Mouse (Mus musculus) cerebellum, adult 11-12 months (tissue): ENCODE results near the gene Fhdc1.

Experiments
- DNase-seq: peaks from one replicate; pipeline ENCODE4 v3.0.0; 2022

The Fhdc1 gene

DNA sequence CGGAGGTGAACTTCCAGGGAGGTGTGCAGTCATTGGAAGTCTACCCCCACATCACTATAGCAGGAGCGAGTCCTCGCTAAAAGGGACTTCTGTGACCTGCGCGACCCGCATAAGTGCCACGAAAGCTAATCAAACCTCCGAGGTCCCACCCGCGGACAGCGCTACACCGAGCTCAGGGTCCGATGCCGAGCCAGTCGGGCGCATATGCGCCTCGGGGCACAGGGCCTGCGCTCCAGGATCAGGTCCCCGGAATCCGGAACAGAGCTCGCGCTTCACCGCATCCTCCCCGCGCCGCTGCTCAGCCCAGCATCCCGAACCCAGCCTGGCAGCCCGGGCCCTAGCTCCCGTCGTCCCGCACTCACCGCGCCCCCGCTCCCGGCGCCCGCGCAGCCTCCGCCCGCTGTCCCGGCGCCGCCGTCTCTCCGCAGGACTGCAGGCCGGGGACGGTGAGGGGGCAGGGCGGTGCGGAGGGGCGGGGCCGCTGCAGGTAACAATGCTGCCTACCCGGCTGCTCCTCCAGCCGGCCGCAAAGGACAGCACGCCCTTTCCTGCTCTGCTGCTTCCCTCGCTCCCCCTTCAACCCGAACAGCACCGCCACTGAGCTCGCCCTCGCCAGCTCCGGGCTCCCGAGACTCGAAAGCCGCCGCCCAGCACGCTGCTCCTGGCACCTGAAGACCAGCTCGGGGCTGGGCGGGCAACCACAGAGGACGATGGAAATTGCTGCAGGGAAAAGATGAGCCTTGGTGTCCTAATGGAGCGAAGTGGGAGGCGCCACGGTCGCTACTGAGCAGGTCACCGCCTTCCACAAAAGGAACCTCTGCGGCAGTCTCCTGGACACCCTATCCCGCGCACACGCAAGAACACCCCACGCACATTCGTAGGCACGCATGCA is at the start of gene Fhdc1:
Gene Fhdc1 (minus strand): TSS at position 424 of the 892 bp plus-strand sequence.
- peak; percentile 65 for DNase-seq

DNA sequence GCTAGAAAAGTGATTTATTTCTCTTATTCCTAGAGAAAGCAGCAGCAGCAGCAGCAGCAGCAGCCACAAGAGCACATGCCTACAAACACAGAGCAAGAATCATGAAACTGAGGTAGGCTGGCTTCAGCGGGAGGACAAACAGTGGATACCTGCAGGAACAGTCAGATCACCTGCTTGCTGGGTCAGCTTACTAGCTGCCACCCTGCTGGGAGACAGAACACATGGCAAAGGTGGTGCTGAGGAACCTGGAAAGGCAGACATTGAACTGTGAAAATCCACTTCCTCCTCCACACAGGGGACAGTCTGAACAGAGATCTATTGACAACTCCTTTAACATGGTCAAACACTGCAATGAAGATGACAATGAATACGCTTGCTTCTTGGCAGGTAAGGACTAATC is 48.8 kb upstream of the Fhdc1 start:
- peak; percentile 40 for DNase-seq

DNA sequence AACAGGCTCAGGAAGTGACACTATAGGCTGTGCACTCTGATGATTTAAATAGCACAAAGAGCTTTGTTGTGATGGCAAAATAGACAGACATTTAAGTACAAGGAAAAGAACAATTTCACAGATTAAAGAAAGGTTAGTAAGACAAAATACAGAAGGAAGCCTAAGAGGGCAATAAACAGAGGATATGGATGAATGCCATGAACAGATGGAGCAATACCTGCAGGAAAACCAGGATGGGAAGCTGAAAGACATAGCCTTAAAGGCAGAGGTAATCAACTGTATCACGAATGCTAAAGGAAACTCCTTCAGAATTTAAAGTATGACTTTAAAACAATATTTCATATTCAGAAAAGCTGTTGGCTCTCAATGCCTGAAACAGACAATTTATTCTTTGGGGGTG is 44.7 kb upstream of the Fhdc1 start:
- no peak for DNase-seq

DNA sequence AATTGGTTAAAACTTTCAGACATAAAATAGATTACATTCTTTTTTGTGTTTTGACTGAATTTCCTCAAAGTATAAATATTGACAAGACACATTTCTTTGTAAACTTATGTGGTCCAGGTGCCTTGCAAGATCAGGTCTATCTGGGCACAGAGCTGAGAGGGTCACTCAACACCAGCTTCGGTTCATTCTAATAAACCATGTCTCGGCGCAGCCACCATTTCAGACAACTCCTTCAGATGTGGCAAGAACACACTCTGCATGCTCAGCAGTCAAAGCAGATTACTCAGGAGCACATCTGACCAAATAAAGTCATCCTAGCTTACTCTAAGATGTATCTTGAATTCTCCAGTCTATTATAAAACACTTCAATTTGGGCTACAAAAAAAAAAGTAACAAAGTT is 35.9 kb upstream of the Fhdc1 start:
- no peak for DNase-seq

GRCm38 (mm10) chr3:84512774-84513515 is 32.7 kb upstream of the Fhdc1 start:
- no peak for DNase-seq

DNA sequence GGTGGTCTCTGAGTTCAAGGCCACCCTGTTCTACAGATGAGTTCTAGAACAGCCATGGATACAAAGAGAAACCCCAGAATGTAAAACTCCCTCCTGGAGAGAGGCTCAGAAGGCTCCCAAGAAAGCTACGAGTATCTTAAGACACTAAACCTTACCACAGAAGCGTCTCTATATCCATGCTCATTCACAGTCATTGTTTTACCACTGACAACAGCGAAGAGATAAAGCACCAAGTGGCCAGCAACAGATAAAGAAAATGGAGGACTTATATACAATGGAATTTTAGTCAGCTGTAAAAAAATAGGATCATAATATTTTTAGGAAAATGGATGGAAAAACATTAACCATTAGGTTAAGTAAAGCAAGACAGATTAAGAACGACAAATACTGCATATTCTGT is 25.0 kb upstream of the Fhdc1 start:
- DNase-seq = no peak

DNA sequence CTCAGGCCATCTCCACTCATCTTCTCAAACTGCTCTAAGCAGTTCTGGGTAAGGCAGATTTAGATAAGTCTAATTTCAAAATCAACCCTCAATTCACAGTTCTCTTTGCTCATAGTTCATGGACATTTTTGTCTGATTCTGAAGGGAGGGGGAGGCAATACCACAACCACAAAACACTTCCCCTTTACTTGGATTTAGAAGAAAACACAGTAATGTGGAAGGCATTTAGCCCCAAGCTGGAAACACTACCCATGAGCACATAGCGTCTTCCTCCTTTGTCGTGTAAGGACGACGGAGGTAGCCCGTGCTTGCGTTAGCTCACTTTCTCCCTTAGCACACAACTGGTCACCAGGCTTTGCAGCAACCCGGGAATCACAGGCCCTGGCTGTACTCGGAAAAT is 24.1 kb upstream of the Fhdc1 start:
- DNase-seq = no peak

DNA sequence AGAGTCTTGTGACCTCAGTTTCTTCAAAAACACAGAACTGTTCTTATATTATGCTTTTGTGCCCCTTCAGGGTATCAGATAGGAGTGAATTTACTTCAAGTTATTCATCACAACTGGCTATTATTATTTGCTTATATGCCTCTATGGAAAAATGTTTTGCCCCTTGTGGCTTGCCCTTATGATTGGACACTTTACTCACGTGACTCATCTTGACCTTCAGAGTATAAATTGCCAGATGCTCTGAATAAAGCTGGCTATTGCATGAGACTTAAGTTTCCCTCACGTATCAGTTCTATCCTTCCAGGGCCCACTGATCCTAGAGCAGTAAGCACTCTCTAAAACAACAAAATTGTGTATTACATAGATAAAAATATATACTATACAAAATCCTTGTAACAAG is 21.9 kb upstream of the Fhdc1 start:
- DNase-seq = no peak

DNA sequence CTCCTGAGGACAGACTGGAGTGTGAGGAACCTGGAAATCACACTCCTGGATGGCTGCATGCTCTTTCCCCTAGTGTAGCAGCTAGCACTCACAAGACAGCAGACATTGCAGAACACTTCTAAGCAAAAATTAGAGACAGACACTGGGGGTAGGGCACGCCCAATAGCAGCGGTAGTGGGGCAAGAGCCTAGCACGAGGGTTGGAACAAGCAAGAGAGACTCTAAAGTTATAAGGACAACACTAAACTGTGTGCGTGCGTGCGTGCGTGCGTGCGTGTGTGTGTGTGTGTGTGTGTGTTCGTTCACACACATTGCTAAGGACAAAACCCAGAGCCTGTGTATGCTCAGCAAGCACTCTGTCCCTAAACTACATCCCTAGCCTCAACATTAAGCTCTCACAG is 20.3 kb upstream of the Fhdc1 start:
- no peak for DNase-seq

DNA sequence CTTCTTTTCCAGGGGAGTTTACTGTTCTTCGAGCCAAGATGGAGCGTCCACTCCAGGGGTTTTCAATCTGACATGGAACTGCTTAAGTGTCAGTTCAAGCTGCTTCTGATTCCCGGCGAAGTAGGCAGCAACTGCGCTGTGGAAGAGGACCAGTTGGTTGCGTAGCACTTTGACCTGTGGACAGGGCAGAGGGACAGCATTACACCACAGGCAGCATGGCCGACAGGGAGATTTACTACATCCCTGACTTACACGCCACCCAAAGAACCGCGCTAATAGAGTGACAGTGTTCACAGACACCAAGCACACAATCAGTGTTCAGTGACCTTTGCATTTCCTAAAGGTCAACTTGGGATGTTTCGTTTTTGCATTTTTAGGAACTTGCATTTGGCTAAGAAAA is 17.5 kb upstream of the Fhdc1 start:
- no peak for DNase-seq

DNA sequence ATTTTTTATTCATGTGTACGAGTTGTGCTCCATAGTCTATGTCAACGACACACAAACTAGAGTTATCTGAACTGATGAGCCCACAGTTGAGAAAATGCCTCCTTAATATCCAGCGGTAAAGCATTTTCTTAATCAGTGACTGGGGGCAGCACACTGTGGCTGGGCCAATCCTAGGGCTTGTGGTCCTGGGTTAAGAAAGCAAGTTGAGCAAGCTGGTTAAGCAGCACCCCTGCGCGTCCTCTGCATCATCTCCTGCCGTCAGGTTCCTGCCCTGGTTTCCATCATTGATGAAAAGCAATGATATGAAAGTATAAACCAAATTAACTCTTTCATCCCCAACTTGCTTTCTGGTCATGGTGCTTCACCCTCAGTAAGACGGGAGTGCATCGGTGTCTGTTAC is 12.4 kb upstream of the Fhdc1 start:
- DNase-seq = no peak

GRCm38 (mm10) chr3:84492148-84492547 is 11.9 kb upstream of the Fhdc1 start:
- DNase-seq = no peak

GRCm38 (mm10) chr3:84488716-84489115 is 8.5 kb upstream of the Fhdc1 start:
- DNase-seq = peak; percentile 31

- DNase-seq = no peak
Observed at GRCm38 (mm10) chr3:84484891-84485290, 4.7 kb upstream of the Fhdc1 start.

- no peak for DNase-seq
Observed at GRCm38 (mm10) chr3:84484333-84484732, 4.1 kb upstream of the Fhdc1 start.

DNA sequence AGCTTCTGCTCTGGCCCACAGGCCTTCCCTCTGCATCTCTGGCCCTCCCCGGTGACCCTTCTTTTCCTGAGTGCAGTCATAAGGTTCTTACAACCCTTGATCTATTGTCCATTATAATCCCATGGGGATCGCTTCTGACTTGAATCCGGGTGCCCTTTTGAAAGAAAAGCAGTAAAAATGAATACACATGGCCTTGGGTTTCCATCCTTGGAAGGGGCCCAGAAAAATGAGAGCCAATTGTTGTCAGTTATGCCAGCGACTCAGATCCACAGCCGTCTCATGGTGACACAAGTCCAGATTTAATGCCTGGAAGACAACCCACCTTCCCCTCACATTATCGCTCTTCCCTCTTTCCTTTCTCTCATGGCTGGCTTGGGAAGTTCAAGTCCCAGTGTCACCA is 1.9 kb upstream of the Fhdc1 start:
- DNase-seq = no peak

GRCm38 (mm10) chr3:84481104-84481503 is 875 bp upstream of the Fhdc1 start:
- DNase-seq = peak; percentile 11

- DNase-seq = peak; percentile 49
Observed at GRCm38 (mm10) chr3:84479293-84480005, 780 bp downstream of the Fhdc1 start.

DNA sequence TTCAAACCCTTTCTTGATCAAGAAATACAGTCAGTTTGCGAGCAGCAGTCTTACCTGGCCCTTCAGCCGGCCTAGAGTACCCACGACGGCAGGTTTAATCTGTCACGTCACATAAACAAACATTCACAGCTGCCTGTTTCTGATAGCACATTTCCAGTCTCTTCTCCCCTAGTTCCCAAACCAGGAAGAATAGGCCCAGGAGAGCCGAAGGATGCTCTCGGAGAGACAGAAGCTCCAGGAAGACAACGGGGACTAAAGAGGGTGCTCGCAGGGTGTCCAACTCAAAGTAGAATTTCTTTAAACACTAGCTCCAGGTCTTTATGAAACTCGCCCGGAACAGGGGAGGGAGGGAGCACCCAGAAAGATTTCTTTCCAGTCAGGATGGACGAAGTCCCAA is 1.3 kb downstream of the Fhdc1 start:
- DNase-seq = no peak

DNA sequence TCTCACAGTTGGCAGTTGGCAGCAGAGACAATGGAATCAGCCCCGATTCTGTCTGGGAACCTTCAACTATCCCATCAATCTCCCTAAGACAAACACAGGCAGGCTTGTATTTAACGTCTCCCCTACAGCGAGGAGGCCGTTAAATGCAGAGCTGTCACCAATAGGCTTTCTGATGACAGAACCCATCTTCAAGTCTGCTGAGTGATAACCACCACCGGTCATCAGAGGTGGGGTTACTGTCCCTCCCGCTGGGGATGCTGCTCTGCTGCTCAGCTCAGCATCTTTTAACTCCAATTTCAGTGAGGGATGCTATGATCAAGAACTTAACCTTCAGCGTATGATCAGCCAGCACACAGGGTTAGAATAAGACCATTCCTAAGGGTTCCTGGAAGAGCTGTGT is 2.0 kb downstream of the Fhdc1 start:
- no peak for DNase-seq

GRCm38 (mm10) chr3:84477498-84477897 is 2.7 kb downstream of the Fhdc1 start:
- DNase-seq = no peak

DNA sequence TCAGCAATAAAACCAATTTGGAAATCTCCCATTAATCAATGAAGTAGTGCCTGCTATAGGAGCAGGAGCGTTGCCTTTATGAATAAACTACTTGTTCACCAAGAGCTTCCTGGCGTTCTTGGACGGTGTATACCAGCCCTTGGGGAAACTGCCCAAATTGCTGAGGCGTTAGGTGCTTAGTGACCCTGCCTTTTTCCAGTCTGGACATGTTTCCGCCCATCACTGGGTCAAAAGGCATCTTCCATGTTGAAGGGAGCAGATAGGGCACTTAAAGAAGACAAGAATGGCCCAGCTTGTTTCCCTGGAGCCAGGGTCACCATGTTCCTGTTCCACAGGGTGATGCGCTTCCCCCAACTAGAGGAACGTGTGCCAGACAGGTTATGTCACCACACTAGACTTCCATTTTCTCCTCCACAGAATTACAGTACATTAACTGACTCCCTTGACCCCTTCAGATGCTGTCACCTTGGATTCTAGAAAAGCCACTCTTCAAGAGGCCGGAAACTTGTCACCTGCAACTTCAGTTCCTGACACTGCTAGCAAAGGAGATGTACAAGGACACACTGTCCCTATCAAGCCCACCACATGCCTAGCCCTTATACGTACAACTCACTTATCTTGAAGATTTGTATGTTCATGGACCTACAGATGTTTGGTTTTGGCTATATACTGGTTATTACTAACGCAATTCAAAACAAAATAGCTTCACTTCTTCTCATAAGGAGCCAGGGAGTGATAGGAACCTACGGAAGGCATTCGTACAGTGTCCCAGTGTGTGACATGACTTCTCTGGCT is 5.1 kb downstream of the Fhdc1 start:
- no peak for DNase-seq

DNA sequence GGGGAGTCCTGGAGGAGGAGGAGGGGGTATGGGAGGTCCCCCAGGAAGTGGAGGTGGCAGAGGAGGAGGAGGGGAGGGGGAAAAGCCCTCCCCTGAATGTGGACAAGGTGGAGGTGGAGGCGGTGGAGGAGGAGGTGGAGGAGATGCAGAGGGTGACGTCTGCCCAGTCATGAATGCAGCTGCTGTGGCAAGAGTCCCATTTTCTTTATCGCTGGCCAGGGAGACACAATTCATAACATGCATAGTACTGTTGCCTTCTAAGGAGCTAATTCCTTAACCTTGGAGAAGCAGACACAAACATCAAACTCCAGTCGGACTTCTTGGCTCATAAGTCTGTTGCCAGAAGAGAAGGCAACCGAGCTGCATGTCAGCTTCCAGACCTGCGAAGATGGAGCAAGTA is 5.8 kb downstream of the Fhdc1 start:
- DNase-seq = no peak
